Mouse (Mus musculus): ENCODE data around the gene Unc13a.
A peak's percentile ranks its signal among the peaks of the same experiment; 100 is the strongest.

Gene Unc13a

DNA sequence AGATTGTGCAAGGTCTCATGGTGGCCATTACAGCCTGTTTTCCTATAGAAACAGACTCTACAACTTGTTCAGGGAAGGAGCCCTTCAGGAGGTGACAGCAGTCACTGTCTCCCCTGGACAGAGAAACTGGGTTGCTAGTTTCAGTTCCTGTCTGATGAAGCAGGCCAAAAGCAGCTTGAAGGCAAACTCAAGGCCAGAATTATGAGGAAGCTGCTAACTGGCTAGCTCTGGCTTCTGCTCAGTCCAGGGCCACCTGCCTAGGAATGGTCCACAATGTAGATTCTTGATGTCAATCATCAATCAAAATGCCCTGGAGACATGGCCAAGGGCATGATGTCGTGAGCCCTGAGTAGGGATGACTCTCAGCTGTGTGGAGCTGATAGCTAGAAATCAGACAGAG lies 46.5 kb downstream of the Unc13a start:
- no peak for DNase-seq (ENCODE audit: low read depth, low spot score)

GRCm38 (mm10) chr8:71619786-71620185 lies 51.8 kb downstream of the Unc13a start:
- DNase-seq (ENCODE audit: low read depth, low spot score): no peak

- DNase-seq (ENCODE audit: low read depth, low spot score): no peak
Observed at GRCm38 (mm10) chr8:71613418-71613817, 58.1 kb downstream of the Unc13a start.

DNA sequence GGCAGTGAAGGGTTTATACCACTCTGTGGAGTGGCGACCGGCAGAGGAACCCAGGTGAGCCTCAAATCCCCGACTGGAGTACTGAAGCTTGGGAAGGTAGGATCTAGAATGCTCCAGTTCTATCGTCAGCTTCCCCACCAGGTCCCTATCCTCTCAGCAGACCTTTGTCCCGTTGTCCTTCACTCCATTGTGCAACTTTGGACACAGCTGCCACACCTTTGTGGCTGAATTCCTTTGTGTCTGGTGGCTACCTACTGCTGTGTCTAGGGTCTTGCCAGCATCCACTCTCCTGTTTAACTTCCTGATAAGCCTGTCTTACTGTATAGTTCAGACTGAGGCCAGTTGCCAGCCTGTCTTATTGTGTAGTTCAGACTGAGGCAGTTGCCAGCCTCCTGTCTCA lies 59.4 kb downstream of the Unc13a start:
- DNase-seq (ENCODE audit: low read depth, low spot score): no peak

DNA sequence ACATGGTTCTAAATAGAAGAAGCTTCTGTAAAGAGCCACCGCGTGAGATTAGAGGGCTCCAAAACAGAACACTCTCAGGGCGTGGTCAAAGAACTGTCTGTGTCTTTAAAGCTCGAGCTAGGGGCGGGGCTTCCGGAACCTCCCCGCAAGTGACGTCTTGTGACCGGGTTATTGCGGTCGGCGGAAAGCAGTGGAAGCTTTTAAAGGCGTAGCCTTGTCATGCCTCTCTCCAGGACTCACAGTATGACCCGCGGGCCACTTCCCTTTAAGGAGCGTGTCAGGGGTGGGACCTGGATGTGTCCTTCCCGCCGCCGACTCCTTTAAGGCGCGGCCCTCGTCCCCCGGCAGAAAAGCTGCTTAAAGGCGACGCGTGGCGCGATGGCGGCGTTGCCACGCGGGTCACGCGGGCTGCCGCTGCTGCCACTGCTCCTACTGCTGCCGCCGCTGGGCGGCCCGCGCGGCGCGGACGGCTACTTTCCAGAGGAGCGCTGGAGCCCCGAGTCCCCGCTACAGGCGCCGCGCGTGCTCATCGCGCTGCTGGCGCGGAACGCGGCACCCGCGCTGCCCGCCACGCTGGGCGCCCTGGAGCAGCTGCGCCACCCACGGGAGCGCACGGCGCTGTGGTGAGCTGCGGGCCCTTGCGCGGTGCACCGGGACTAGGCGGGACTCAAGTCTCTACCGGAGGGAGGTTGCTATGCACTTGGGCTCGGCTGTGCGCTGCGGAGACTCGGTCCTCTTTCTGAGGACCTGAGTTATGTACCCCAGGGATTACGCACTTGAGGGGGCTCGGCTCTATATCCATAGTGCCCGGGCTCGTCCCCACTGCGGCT lies 60.5 kb downstream of the Unc13a start, which contains the start of gene Colgalt1:
Colgalt1 (plus strand) TSS at position 177 of the 830 bp plus-strand sequence.
- peak; percentile 98 for DNase-seq (ENCODE audit: low read depth, low spot score)

GRCm38 (mm10) chr8:71604021-71604420 lies 67.5 kb downstream of the Unc13a start:
- DNase-seq (ENCODE audit: low read depth, low spot score): no peak

DNA sequence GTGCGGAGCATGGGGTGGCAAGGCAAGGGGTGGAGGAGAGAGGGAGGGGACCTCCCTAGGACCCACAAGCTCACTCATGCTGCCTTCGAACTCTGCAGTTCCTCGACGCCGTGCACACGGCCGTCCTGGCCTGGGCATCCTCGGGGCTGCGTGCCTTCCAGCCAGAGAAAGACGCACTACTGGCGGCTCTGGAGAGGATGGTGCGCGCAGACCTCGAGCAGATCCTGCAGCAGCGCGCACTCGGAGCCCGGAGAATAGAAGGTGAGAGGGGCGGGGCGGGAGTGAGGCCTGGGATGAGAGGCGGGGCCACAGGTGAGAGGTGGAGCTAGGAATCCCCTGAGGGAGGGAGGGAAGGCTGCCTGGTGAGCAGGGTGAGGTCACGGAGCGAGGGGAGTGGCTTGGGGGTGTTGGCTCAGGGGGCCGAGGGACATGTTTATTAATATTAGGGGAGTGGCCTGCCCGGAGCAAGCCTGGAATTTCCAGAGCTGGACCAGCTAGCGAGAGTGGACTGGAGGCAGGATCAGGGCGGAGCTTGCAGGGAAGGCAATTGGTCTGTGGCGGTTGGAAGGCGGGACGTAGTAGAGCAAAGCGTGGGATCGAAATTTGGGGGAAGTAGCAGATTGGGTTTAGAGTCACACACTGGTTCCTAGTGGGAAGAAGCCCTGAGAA lies 68.8 kb downstream of the Unc13a start:
- peak; percentile 60 for DNase-seq (ENCODE audit: low read depth, low spot score)

GRCm38 (mm10) chr8:71601939-71602665 lies 69.5 kb downstream of the Unc13a start:
- DNase-seq (ENCODE audit: low read depth, low spot score): no peak

GRCm38 (mm10) chr8:71598841-71599240 lies 72.7 kb downstream of the Unc13a start:
- DNase-seq (ENCODE audit: low read depth, low spot score): no peak

GRCm38 (mm10) chr8:71598375-71598774 lies 73.2 kb downstream of the Unc13a start:
- DNase-seq (ENCODE audit: low read depth, low spot score): no peak

- no peak for DNase-seq (ENCODE audit: low read depth, low spot score)
Observed at GRCm38 (mm10) chr8:71597451-71597850, 74.1 kb downstream of the Unc13a start, which contains the start of gene Fam129c. Gene Fam129c (plus strand): TSS chr8:71597648.

DNA sequence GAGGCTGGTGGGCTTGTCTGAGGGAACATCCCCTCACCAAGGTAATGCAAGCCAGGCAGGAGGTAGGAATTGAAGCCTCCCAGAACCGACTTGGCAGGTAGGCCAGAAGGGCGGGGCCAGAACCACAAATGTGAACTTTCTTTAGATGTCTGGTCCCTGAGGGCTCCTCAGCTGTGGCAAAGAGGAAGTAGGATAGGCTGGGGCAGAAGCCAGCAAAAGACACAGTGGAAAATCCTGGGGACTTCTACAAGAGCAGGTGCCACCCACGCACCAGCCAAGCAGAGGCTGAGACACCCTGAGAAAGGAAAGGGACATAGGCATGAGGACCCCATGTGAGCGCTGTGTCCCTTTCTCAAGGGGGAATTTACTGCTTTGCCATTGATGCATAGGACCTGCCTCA lies 74.8 kb downstream of the Unc13a start:
- no peak for DNase-seq (ENCODE audit: low read depth, low spot score)

DNA sequence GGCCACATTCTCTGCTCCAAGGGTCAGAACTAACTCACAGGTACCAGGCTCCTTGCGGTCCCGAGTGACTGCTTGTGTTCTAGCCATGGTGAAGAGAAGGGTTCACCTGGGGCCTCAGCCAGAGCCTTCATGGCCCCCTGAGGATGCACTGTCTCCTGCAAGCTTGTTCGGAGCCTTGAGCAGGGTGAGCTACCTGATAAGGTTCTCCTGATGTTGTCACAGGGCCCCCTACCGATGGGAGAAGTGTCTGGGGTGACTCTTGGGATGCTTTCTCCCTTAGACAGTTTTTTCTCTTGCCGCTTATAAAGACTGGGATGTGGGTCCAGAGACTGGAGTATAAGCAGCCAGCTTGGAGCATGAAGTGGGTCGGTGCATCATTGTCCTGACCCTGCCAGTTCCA lies 75.2 kb downstream of the Unc13a start:
- DNase-seq (ENCODE audit: low read depth, low spot score): no peak

DNA sequence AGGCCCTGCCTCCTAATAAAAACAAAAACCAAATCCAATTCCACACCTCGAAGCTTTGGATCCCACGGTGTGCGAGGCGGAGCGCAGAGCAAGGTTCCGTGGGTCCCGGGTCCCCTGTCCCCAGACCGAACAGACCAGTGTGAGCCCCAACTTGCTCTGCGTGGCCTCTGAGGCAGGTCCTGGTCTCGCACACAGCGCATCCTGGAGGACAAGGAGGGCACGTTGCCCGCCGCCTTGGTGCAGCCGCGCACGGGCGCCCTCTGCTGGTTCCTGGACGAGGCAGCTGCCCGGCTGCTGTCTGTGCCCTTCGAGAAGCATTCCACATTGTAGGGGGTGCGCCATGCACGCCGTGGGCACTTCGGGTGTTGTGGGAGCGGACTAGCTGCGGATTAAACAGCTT lies 75.7 kb downstream of the Unc13a start:
- peak; percentile 79 for DNase-seq (ENCODE audit: low read depth, low spot score)

DNA sequence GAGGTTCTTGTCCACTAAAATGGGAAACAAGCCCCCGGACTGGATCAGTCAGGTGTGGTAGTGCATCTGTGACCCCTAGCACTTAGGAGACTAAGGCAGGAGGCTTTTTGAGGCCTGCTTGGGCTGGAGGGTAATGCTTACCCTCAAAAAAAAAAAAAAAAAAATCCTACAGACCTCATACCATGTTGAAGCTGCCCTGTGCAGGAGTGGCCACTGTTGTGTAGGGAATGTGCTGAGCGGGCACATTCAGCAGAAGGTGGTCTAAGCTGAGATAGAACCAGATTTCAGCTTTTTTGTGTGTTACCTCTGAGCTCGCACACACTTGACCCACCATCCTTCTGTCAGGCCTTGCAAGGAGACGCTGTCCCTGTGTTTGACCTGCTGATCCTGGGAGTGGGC lies 77.2 kb downstream of the Unc13a start:
- no peak for DNase-seq (ENCODE audit: low read depth, low spot score)

DNA sequence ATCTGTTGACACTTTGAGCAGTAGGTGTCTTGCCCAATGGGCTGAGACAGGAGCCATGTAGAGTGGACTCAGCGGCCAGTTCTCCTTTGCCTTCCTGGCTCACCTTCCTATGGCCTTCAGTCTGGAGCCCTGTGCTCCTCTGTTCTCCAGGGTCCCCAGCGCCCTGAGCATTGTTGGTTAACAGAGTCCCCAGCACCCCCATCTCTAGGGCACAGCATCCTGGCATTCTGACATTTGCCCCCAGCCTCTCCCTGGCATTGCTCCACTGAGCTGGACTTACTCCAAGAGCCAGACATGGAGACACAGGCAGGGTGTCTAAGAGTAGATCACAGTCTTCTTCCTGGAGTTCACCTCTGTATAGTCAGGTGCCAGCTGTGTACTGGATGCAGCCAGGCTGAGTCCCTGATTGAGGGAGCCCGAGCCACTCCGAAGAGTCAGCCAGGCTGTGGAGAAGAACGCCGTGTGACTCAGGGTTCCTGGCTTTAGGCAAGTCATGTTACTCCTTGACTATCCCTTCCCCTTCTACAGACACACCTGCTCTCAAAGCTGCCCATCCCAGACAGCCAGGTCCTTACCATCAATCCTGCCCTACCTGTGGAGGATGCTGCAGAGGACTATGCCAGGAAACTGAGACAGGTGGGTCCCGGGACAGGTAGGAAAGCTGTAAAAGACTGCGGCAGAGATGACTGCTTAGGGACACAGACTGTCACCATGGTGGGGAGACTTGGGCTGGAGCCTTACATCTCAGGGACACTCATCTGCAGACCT lies 77.8 kb downstream of the Unc13a start:
- DNase-seq (ENCODE audit: low read depth, low spot score): no peak

DNA sequence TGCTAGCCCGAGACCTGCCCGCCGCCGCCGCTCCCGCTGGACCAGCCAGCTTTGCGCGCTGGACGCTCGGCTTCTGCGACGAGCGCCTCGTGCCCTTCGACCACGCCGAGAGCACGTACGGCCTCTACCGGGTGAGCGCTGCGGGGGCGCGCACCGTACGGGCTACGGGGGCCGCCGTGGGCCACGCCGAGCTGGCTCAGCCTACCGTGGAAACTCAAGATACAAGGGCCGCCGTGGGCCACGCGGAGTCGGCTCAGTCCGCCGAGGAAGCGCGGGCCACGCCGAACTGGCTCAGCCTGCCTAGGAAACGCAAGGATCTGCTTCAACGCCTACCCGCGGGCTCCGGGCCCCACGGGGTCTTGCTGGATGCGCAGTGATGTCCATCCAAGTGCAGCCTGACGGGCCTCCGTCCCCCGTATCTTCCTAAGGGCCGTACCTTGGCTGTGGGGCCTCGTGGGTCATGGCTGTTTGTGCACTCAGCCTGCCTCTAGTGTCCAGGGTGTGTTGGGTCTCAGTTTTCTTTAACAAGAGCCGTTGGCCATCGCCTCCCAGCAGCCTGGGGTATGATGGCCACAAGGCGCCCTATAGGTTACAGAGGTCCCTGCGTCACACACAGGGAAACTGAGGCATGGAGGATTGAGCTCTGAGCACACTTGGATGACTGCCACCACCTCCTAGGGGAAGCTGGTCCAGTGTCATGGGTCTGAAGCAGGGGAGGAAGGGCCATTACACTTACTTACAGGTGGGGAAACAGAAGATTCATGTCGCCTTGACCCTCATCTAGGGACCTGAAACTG lies 79.0 kb downstream of the Unc13a start:
- DNase-seq (ENCODE audit: low read depth, low spot score): no peak

GRCm38 (mm10) chr8:71591471-71592373 lies 79.8 kb downstream of the Unc13a start, which contains the start of gene Pgls:
Gene Pgls (plus strand): TSS chr8:71592176.
- DNase-seq (ENCODE audit: low read depth, low spot score): peak; percentile 91

DNA sequence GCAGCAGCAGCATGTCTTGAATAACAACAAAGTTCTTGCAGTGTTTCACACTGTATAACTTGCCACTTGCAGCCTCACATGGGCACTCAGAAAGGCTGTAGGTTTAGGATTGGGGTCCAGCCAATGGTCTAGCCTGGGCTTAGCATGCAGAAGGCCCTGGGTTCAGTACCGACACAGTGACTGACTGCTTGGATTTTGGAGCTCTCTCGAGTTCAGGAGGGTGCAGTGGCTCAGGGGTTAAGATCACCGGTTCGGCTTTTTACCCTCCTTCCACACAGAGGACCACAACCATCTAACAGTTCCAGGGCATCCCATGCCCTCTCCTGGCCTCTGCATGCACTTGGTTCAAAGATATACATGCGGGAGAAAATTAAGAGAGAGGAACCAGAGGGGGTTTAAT lies 80.5 kb downstream of the Unc13a start:
- no peak for DNase-seq (ENCODE audit: low read depth, low spot score)

GRCm38 (mm10) chr8:71588762-71589161 lies 82.8 kb downstream of the Unc13a start:
- no peak for DNase-seq (ENCODE audit: low read depth, low spot score)

Measured in retina, postnatal 7 days (tissue).